Mouse (Mus musculus) MEL (cell line): Measurements from ENCODE around the gene Bcat1.

ENCODE experiments used
- BHLHE40 ChIP-seq: IDR thresholded peaks from 2 replicates; pipeline ENCODE4 v1.6.1; 2012; ENCODE audit warnings: low read depth, mild to moderate bottlenecking, inconsistent platforms, low read length, improper control_type of control experiment, borderline replicate concordance
- CHD2 ChIP-seq: IDR thresholded peaks from 2 replicates; pipeline ENCODE4 v1.6.1; 2011; ENCODE audit warnings: low read length, improper control_type of control experiment
- CTCF ChIP-seq, 3 experiments: IDR thresholded peaks in 2 of 3; conservative IDR thresholded peaks in 1 of 3; 2 replicates each; pipeline ENCODE4 v1.5.1; 2011 to 2012; ENCODE audit warnings: low read length in 3 of 3, low read depth in 2 of 3, mild to moderate bottlenecking in 2 of 3, improper control_type of control experiment in 1 of 3, inconsistent platforms in 1 of 3, mixed read lengths in 1 of 3, moderate library complexity in 1 of 3; ENCODE audit not compliant: control insufficient read depth in 1 of 3, insufficient read depth in 1 of 3, poor library complexity in 1 of 3, severe bottlenecking in 1 of 3
- JUND ChIP-seq: IDR thresholded peaks from 2 replicates; pipeline ENCODE4 v1.6.1; 2011; ENCODE audit warnings: low read depth, mild to moderate bottlenecking, improper control_type of control experiment, low read length
- POLR2A ChIP-seq, 2 experiments: IDR thresholded peaks; 2 replicates each; pipeline ENCODE4 v1.6.1; 2011 to 2012; ENCODE audit warnings: low read length in 2 of 2, mild to moderate bottlenecking in 2 of 2, control low read depth in 1 of 2, improper control_type of control experiment in 1 of 2, low read depth in 1 of 2, moderate library complexity in 1 of 2; ENCODE audit not compliant: control insufficient read depth in 1 of 2, insufficient read depth in 1 of 2, poor library complexity in 1 of 2

DNA sequence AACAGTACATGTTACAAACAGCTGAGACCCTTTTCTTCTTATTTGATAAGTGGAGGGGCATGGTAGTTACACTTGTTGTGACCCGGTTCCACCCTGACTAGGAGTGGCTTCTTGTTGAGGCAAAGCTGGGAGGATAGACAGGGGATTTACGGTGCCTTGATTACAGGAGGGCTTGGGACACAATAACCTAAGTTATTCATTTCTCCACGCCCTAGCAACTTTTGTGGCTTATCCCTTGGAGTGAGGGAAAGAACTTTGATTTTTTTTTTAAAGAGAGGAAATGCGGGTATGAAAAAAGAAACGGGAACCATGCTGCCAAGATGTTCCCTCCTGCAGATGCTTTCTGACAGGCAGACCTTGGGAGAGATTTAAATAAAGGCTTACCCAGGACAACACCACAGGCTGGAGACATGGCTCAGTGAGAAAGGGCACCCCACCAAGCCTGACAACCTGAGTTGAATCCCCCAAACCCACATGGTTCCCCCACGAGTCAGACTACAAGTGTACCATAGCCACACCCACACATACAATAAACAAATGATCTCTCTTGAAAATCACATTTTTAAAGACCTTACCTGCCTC is 20.6 kb downstream of the Bcat1 start:
- TF ChIP-seq JUND: no peak
- TF ChIP-seq BHLHE40: no peak
- TF ChIP-seq CHD2: no peak
- TF ChIP-seq POLR2A (IDR thresholded peaks at IDR 0.05; ENCODE audit: control insufficient read depth in 1 of 2, insufficient read depth in 1 of 2, low read depth in 1 of 2, low read length in 2 of 2, poor library complexity in 1 of 2): no peak
- no peak for TF ChIP-seq CTCF (IDR thresholded peaks at IDR 0.05 in 2 of 3, conservative IDR thresholded peaks at IDR 0.05 in 1 of 3; ENCODE audit: control insufficient read depth in 1 of 3, insufficient read depth in 1 of 3, low read depth in 2 of 3, low read length in 3 of 3, poor library complexity in 1 of 3, severe bottlenecking in 1 of 3)
